Mouse (Mus musculus) lung, postnatal 0 days (tissue): Measurements from ENCODE around the gene Slc26a8. TPM values are rescaled to one million over a fixed set of nuclear protein-coding genes. Genes with fewer than 3 reads are reported as not detected.

Experiments used
- ATAC-seq: fragments of 200-750 bp; cut with Nextera tagmentation; 2 replicates; pipeline ENCODE4 v1.8.0; 2017; ENCODE audit warnings: moderate library complexity
- DNase-seq: peaks from one replicate; pipeline ENCODE4 v3.0.0-alpha.2; 2016; ENCODE audit warnings: low spot score
- H3K27ac ChIP-seq: fragments of 300-500 bp; sonication (generic); 2 replicates; pipeline ENCODE4 v1.5.1; 2014; ENCODE audit warnings: antibody characterized with exemption, mild to moderate bottlenecking, low read length, mixed read lengths
- H3K27me3 ChIP-seq: fragments of 300-500 bp; sonication (generic); replicated peaks from 2 replicates; pipeline ENCODE4 v1.6.1; 2014; ENCODE audit warnings: low read length, mixed read lengths; ENCODE audit not compliant: insufficient read depth
- H3K36me3 ChIP-seq: fragments of 300-500 bp; sonication (generic); 2 replicates; pipeline ENCODE4 v1.6.1; 2014; ENCODE audit warnings: low read length, mixed read lengths; ENCODE audit not compliant: insufficient read depth
- H3K4me1 ChIP-seq: fragments of 300-500 bp; sonication (generic); 2 replicates; pipeline ENCODE4 v1.6.1; 2014; ENCODE audit warnings: antibody characterized with exemption, low read depth, low read length, mixed read lengths; ENCODE audit not compliant: insufficient read depth
- H3K4me2 ChIP-seq: fragments of 300-500 bp; sonication (generic); replicated peaks from 2 replicates; pipeline ENCODE4 v1.6.1; 2014; ENCODE audit warnings: low read depth, mild to moderate bottlenecking, low read length, moderate library complexity, mixed read lengths
- H3K4me3 ChIP-seq: fragments of 300-500 bp; sonication (generic); 2 replicates; pipeline ENCODE4 v1.5.1; 2014; ENCODE audit warnings: low read depth, low read length
- H3K9ac ChIP-seq: fragments of 300-500 bp; sonication (generic); replicated peaks from 2 replicates; pipeline ENCODE4 v1.6.1; 2014; ENCODE audit warnings: low read depth, mild to moderate bottlenecking
- H3K9me3 ChIP-seq: fragments of 300-500 bp; sonication (generic); 2 replicates; pipeline ENCODE4 v1.6.1; 2016; ENCODE audit warnings: low read length, mixed read lengths
- CTCF ChIP-seq: IDR thresholded peaks from 2 replicates; pipeline ENCODE4 v1.5.1; 2016; ENCODE audit warnings: antibody characterized with exemption, mild to moderate bottlenecking
- EP300 ChIP-seq: IDR thresholded peaks from 2 replicates; pipeline ENCODE4 v1.6.1; 2016; ENCODE audit warnings: antibody characterized with exemption, mild to moderate bottlenecking, control low read depth
- WGBS: fragments of 180-500 bp; shearing (Covaris S2); extraction: QIAGEN DNeasy Blood & Tissue Kit; methylation state at CpG from one replicate; pipeline ENCODE4 v1.1.7; 2014; 5-methylcytosine and 5-hydroxymethylcytosine counted together
- polyA plus RNA-seq: library from polyadenylated mRNA; unstranded; fragments of >200 nt; fragmentation: Nextera tagmentation; extraction: Ambion mirVana; gene quantifications from 2 replicates; pipeline ENCODE4 v1.2.1, GENCODE M21; 2015

The Slc26a8 gene
- polyA plus RNA-seq, 1 experiment from 2014 or later = 0.60 TPM

GRCm38 (mm10) chr17:28618775-28619174 is 71.3 kb downstream of the Slc26a8 start:
- Histone ChIP-seq H3K36me3 (no peaks in the 10 kb centered on the region), H3K4me2 (no peak overlapping the region), H3K27ac (no peak overlapping the region), H3K4me1 (peaks cover 11% of the 10 kb centered on the region; the same call in 1 of the 2 replicates), H3K27me3 (no peaks in the 10 kb centered on the region), H3K9me3 (no peaks in the 10 kb centered on the region), H3K4me3 (no peak overlapping the region), H3K9ac (no peak overlapping the region)
- TF ChIP-seq EP300 = no peak
- TF ChIP-seq CTCF = no peak
- ATAC-seq = no peak
- no peak for DNase-seq
- WGBS = 89% methylated on average over 1 of the region's 1 CpGs

GRCm38 (mm10) chr17:28618124-28618523 is 71.9 kb downstream of the Slc26a8 start:
- 64% methylated on average over 7 of the region's 7 CpGs for WGBS
- no peaks in the 10 kb centered on the region for H3K9me3 ChIP-seq
- ATAC-seq (no peak), DNase-seq (no peak)
- no peaks in the 10 kb centered on the region for H3K36me3 ChIP-seq
- TF ChIP-seq CTCF = no peak
- no peak for TF ChIP-seq EP300
- no peaks in the 10 kb centered on the region for H3K27me3 ChIP-seq
- no peak overlapping the region for H3K4me3 ChIP-seq
- peaks cover 11% of the 10 kb centered on the region; the same call in 1 of the 2 replicates for H3K4me1 ChIP-seq
- no peak overlapping the region for H3K9ac ChIP-seq
- H3K4me2 ChIP-seq = no peak overlapping the region
- no peak overlapping the region for H3K27ac ChIP-seq

GRCm38 (mm10) chr17:28617636-28618035 is 72.4 kb downstream of the Slc26a8 start:
- TF ChIP-seq CTCF (no peak), EP300 (no peak)
- no peaks in the 10 kb centered on the region for H3K9me3 ChIP-seq
- no peaks in the 10 kb centered on the region for H3K36me3 ChIP-seq
- no peak overlapping the region for H3K9ac ChIP-seq
- peaks cover 10% of the 10 kb centered on the region; the same call in 1 of the 2 replicates for H3K4me1 ChIP-seq
- H3K27me3 ChIP-seq = no peaks in the 10 kb centered on the region
- no peak for ATAC-seq
- H3K4me3 ChIP-seq = no peak overlapping the region
- no peak overlapping the region for H3K4me2 ChIP-seq
- no peak overlapping the region for H3K27ac ChIP-seq
- DNase-seq = no peak
- WGBS = 70% methylated on average over 10 of the region's 10 CpGs

- Histone ChIP-seq H3K9me3 (no peaks in the 10 kb centered on the region), H3K4me2 (no peak overlapping the region), H3K36me3 (no peaks in the 10 kb centered on the region), H3K4me3 (no peak overlapping the region), H3K27me3 (no peaks in the 10 kb centered on the region), H3K4me1 (no peaks in the 10 kb centered on the region), H3K9ac (no peak overlapping the region), H3K27ac (no peak overlapping the region)
- no peak for TF ChIP-seq EP300
- no peak for TF ChIP-seq CTCF
- DNase-seq = no peak
- WGBS = 96% methylated on average over 4 of the region's 4 CpGs
- no peak for ATAC-seq
Observed at GRCm38 (mm10) chr17:28615332-28615731, 74.7 kb downstream of the Slc26a8 start.

GRCm38 (mm10) chr17:28613096-28613495 is 76.9 kb downstream of the Slc26a8 start:
- no peak for TF ChIP-seq CTCF
- no peak for TF ChIP-seq EP300
- Histone ChIP-seq H3K9ac (no peak overlapping the region), H3K27me3 (no peaks in the 10 kb centered on the region), H3K9me3 (no peaks in the 10 kb centered on the region), H3K4me3 (no peak overlapping the region), H3K4me2 (no peak overlapping the region), H3K27ac (no peak overlapping the region), H3K36me3 (no peaks in the 10 kb centered on the region), H3K4me1 (no peaks in the 10 kb centered on the region)
- ATAC-seq (no peak), DNase-seq (no peak)
- 82% methylated on average over 6 of the region's 6 CpGs for WGBS

- Histone ChIP-seq H3K27ac (no peak overlapping the region), H3K4me2 (no peak overlapping the region), H3K27me3 (no peaks in the 10 kb centered on the region), H3K36me3 (no peaks in the 10 kb centered on the region), H3K4me3 (no peak overlapping the region), H3K9ac (no peak overlapping the region), H3K9me3 (no peaks in the 10 kb centered on the region), H3K4me1 (no peaks in the 10 kb centered on the region)
- ATAC-seq (no peak), DNase-seq (no peak)
- no peak for TF ChIP-seq CTCF
- TF ChIP-seq EP300 = no peak
- WGBS = 68% methylated on average over 2 of the region's 2 CpGs
Observed at GRCm38 (mm10) chr17:28612603-28613002, 77.4 kb downstream of the Slc26a8 start.

- Histone ChIP-seq H3K4me3 (no peak overlapping the region), H3K9ac (no peak overlapping the region), H3K27me3 (no peaks in the 10 kb centered on the region), H3K4me1 (no peaks in the 10 kb centered on the region), H3K9me3 (no peaks in the 10 kb centered on the region), H3K4me2 (no peak overlapping the region), H3K36me3 (peaks cover 6% of the 10 kb centered on the region; the same call in 1 of the 2 replicates), H3K27ac (no peak overlapping the region)
- WGBS = 70% methylated on average over 3 of the region's 3 CpGs
- TF ChIP-seq EP300 = no peak
- no peak for TF ChIP-seq CTCF
- no peak for DNase-seq
- no peak for ATAC-seq
Observed at GRCm38 (mm10) chr17:28609543-28609942, 80.5 kb downstream of the Slc26a8 start.
